Mouse (Mus musculus) myocyte (in vitro differentiated cells): ENCODE measurements around the gene Ifnl2. TPM values are rescaled to one million over a fixed set of nuclear protein-coding genes. Genes with fewer than 3 reads are reported as not detected.

Experiments
- H3K27me3 ChIP-seq: one replicate; pipeline ENCODE4 v1.6.1; 2011; ENCODE audit not compliant: control insufficient read depth, insufficient read depth, insufficient read length
- H3K36me3 ChIP-seq: one replicate; pipeline ENCODE4 v1.6.1; 2011; ENCODE audit not compliant: control insufficient read depth, insufficient read depth
- H3K4me2 ChIP-seq: one replicate; pipeline ENCODE4 v1.6.1; 2011; ENCODE audit warnings: low read depth, control low read depth
- H3K4me3 ChIP-seq: one replicate; pipeline ENCODE4 v1.5.1; 2011; ENCODE audit warnings: mild to moderate bottlenecking, control low read depth, moderate library complexity
- H3K79me2 ChIP-seq: one replicate; pipeline ENCODE4 v1.6.1; 2011; ENCODE audit not compliant: control insufficient read depth, insufficient read depth
- H3ac ChIP-seq: one replicate; pipeline ENCODE4 v1.6.1; 2011; ENCODE audit not compliant: control insufficient read depth, insufficient read length
- CEBPB ChIP-seq: IDR thresholded peaks from 2 replicates; pipeline ENCODE4 v1.6.1; 2011; ENCODE audit warnings: mild to moderate bottlenecking, moderate library complexity; ENCODE audit not compliant: poor library complexity, insufficient read depth, severe bottlenecking
- E2F4 ChIP-seq: IDR thresholded peaks from one replicate; pipeline ENCODE4 v1.6.1; 2011; ENCODE audit warnings: mild to moderate bottlenecking, control low read depth, moderate library complexity; ENCODE audit not compliant: insufficient read depth
- MAX ChIP-seq: IDR thresholded peaks from one replicate; pipeline ENCODE4 v1.6.1; 2011; ENCODE audit warnings: low read depth, mild to moderate bottlenecking, control low read depth
- MYOD1 ChIP-seq, 3 experiments: IDR thresholded peaks; one replicate each; pipeline ENCODE4 v1.6.1; 2011; ENCODE audit warnings: control low read depth in 2 of 3, low read depth in 2 of 3, mild to moderate bottlenecking in 2 of 3, moderate library complexity in 1 of 3; ENCODE audit not compliant: insufficient read length in 2 of 3, control insufficient read depth in 1 of 3
- MYOG ChIP-seq, 3 experiments: IDR thresholded peaks; one replicate each; pipeline ENCODE4 v1.6.1; 2011; ENCODE audit warnings: control low read depth in 2 of 3, low read depth in 2 of 3, mild to moderate bottlenecking in 2 of 3; ENCODE audit not compliant: insufficient read length in 2 of 3, control insufficient read depth in 1 of 3, insufficient read depth in 1 of 3
- POLR2A ChIP-seq: IDR thresholded peaks from one replicate; pipeline ENCODE4 v1.6.1; 2011; ENCODE audit warnings: low read depth, mild to moderate bottlenecking, control low read depth, moderate library complexity; ENCODE audit not compliant: insufficient read length
- POLR2AphosphoS2 ChIP-seq: IDR thresholded peaks from one replicate; pipeline ENCODE4 v1.6.1; 2011; ENCODE audit warnings: low read depth, control low read depth; ENCODE audit not compliant: insufficient read length
- REST ChIP-seq: IDR thresholded peaks from one replicate; pipeline ENCODE4 v1.6.1; 2011; ENCODE audit warnings: mild to moderate bottlenecking, control low read depth, moderate library complexity; ENCODE audit not compliant: insufficient read depth, insufficient read length
- SRF ChIP-seq: IDR thresholded peaks from one replicate; pipeline ENCODE4 v1.6.1; 2011; ENCODE audit warnings: low read depth; ENCODE audit not compliant: control insufficient read depth, insufficient read length
- TCF12 ChIP-seq: IDR thresholded peaks from one replicate; pipeline ENCODE4 v1.6.1; 2011; ENCODE audit warnings: mild to moderate bottlenecking, control low read depth; ENCODE audit not compliant: poor library complexity, insufficient read depth, severe bottlenecking
- TCF3 ChIP-seq: IDR thresholded peaks from one replicate; pipeline ENCODE4 v1.6.1; 2011; ENCODE audit warnings: low read depth, control low read depth; ENCODE audit not compliant: insufficient read length
- USF1 ChIP-seq: IDR thresholded peaks from one replicate; pipeline ENCODE4 v1.6.1; 2011; ENCODE audit warnings: low read depth, mild to moderate bottlenecking, control low read depth, moderate library complexity
- polyA plus RNA-seq: library from polyadenylated mRNA; unstranded; fragments of >200 nt; fragmentation: generic; extraction: Trizol; gene quantifications from one replicate; pipeline ENCODE4 v1.2.1, GENCODE M21; 2012; ENCODE audit warnings: missing spikeins

The Ifnl2 gene
- polyA plus RNA-seq, 1 experiment, result not detected

GRCm38 (mm10) chr7:28467213-28467751, 43.0 kb downstream of the Ifnl2 start:
- no peaks in the 10 kb centered on the region for H3K79me2 ChIP-seq
- H3K36me3 ChIP-seq, result no peaks in the 10 kb centered on the region
- TF ChIP-seq TCF12 (no peak), CEBPB (no peak), POLR2A (no peak), REST (no peak), MYOD1 (IDR thresholded peaks at IDR 0.05; ENCODE audit: control insufficient read depth in 1 of 3, insufficient read length in 2 of 3, low read depth in 2 of 3) (no peak), E2F4 (no peak), MAX (no peak), SRF (no peak), MYOG (IDR thresholded peaks at IDR 0.05; ENCODE audit: control insufficient read depth in 1 of 3, insufficient read depth in 1 of 3, insufficient read length in 2 of 3, low read depth in 2 of 3) (no peak), POLR2AphosphoS2 (no peak), USF1 (no peak), TCF3 (no peak)

GRCm38 (mm10) chr7:28466721-28467212, 43.5 kb downstream of the Ifnl2 start:
- H3K27me3 ChIP-seq, result peaks cover 60% of the 10 kb centered on the region
- H3K79me2 ChIP-seq, result no peaks in the 10 kb centered on the region
- H3K4me2 ChIP-seq, result no peak overlapping the region
- no peak overlapping the region for H3ac ChIP-seq
- no peak overlapping the region for H3K4me3 ChIP-seq
- no peak for TF ChIP-seq USF1
- TF ChIP-seq POLR2A, result no peak
- no peak for TF ChIP-seq SRF
- no peak for TF ChIP-seq CEBPB
- no peak for TF ChIP-seq TCF3
- no peak for TF ChIP-seq TCF12
- no peak for TF ChIP-seq MYOD1 (IDR thresholded peaks at IDR 0.05; ENCODE audit: control insufficient read depth in 1 of 3, insufficient read length in 2 of 3, low read depth in 2 of 3)
- TF ChIP-seq REST, result no peak
- TF ChIP-seq MYOG (IDR thresholded peaks at IDR 0.05; ENCODE audit: control insufficient read depth in 1 of 3, insufficient read depth in 1 of 3, insufficient read length in 2 of 3, low read depth in 2 of 3), result no peak
- no peaks in the 10 kb centered on the region for H3K36me3 ChIP-seq

More at GRCm38 (mm10) chr7:28467213-28467751, 43.0 kb downstream of the Ifnl2 start:
- H3ac ChIP-seq, result no peak overlapping the region
- no peak overlapping the region for H3K4me2 ChIP-seq
- H3K27me3 ChIP-seq, result peaks cover 58% of the 10 kb centered on the region
- no peak overlapping the region for H3K4me3 ChIP-seq

- no peak overlapping the region for H3K4me2 ChIP-seq
Observed at GRCm38 (mm10) chr7:28464416-28465212, 45.6 kb downstream of the Ifnl2 start.

DNA sequence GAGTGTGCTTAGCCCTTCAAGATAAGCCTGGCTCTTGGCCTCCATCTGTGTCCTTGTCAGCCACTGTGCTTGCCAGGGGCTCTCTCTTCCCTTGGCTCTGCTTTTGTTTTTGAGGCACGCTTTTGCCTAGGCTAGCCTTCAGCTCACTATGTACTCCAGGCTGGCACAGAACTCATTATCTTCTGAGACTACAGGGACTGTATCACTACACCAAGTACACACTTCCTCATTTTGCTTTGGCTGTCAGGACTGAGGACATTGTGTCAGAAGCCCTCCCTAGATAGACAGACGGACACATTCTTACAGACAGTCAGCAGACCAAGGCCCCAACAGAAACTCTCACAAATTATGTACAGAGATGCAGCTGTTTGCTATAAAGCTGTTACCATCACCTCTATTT, 47.5 kb downstream of the Ifnl2 start:
- H3ac ChIP-seq, result no peak overlapping the region
- no peaks in the 10 kb centered on the region for H3K79me2 ChIP-seq
- TF ChIP-seq POLR2A (no peak), USF1 (no peak), CEBPB (no peak)
- H3K4me3 ChIP-seq, result no peak overlapping the region
- no peaks in the 10 kb centered on the region for H3K36me3 ChIP-seq
- peaks cover 34% of the 10 kb centered on the region for H3K27me3 ChIP-seq
- no peak overlapping the region for H3K4me2 ChIP-seq

More at GRCm38 (mm10) chr7:28464416-28465212, 45.6 kb downstream of the Ifnl2 start:
- Histone ChIP-seq H3ac (no peak overlapping the region), H3K4me3 (no peak overlapping the region), H3K27me3 (peaks cover 46% of the 10 kb centered on the region), H3K79me2 (no peaks in the 10 kb centered on the region), H3K36me3 (no peaks in the 10 kb centered on the region)
- TF ChIP-seq TCF3 (no peak), REST (no peak), POLR2A (no peak)

DNA sequence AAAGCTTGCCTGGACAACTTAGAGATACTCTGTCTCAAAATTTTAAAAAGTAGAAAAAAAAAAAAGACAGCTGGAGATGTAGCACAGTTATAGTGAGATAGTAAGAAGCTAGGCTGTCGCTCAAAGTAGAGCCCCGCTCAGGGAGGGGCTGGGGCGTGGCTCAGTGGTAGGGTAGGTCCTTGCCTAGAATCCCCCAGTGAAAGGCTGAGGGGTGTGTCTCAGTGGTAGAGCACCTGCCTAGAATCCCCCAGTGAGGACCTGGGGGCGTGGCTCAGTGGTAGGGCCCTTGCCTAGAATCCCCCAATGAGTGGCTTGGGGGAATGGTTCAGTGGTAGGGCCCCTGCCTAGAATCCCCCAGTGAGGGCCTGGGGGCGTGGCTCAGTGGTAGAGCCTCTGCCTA, 49.9 kb downstream of the Ifnl2 start:
- TF ChIP-seq REST, result no peak
- no peak for TF ChIP-seq POLR2AphosphoS2
- no peak for TF ChIP-seq POLR2A
- TF ChIP-seq TCF12, result no peak
- no peak for TF ChIP-seq CEBPB
- no peak for TF ChIP-seq SRF
- TF ChIP-seq USF1, result no peak
- no peak for TF ChIP-seq MYOD1 (IDR thresholded peaks at IDR 0.05; ENCODE audit: control insufficient read depth in 1 of 3, insufficient read length in 2 of 3, low read depth in 2 of 3)
- H3K4me2 ChIP-seq, result no peak overlapping the region
- no peaks in the 10 kb centered on the region for H3K79me2 ChIP-seq
- H3K4me3 ChIP-seq, result no peak overlapping the region
- H3ac ChIP-seq, result no peak overlapping the region
- peaks cover 10% of the 10 kb centered on the region for H3K27me3 ChIP-seq
- no peaks in the 10 kb centered on the region for H3K36me3 ChIP-seq

Other genes starting within 250 kb of the Ifnl2 start
- gene Eid2, start 242.6 kb downstream of the Ifnl2 start, polyA plus RNA-seq, result 6.5 TPM
- 6.1 TPM for gene Eid2b, start 232.7 kb downstream of the Ifnl2 start, polyA plus RNA-seq
- gene Selenov, start 219.3 kb downstream of the Ifnl2 start, polyA plus RNA-seq, result not detected
- 0.02 TPM for gene Dll3, start 208.2 kb downstream of the Ifnl2 start, polyA plus RNA-seq
- gene Timm50, start 198.4 kb downstream of the Ifnl2 start, polyA plus RNA-seq, result 83.6 TPM
- gene Supt5, start 171.7 kb downstream of the Ifnl2 start, polyA plus RNA-seq, result 84.2 TPM
- 4,542 TPM for gene Rps16, start 159.8 kb downstream of the Ifnl2 start, polyA plus RNA-seq
- gene Plekhg2, start 137.9 kb downstream of the Ifnl2 start, polyA plus RNA-seq, result 15.8 TPM
- 7.5 TPM for gene Zfp36, start 130.2 kb downstream of the Ifnl2 start, polyA plus RNA-seq
- gene Med29, start 117.7 kb downstream of the Ifnl2 start, polyA plus RNA-seq, result 34.2 TPM
- 34.3 TPM for gene Paf1, start 117.5 kb downstream of the Ifnl2 start, polyA plus RNA-seq
- not detected for gene Gmfg, start 73.0 kb downstream of the Ifnl2 start, polyA plus RNA-seq
- gene Lrfn1, start 58.5 kb downstream of the Ifnl2 start, polyA plus RNA-seq, result not detected
- gene Ifnl3, start 12.4 kb upstream of the Ifnl2 start, polyA plus RNA-seq, result not detected
- not detected for gene Sycn, start 30.4 kb upstream of the Ifnl2 start, polyA plus RNA-seq
- 0.07 TPM for gene Nccrp1, start 36.8 kb upstream of the Ifnl2 start, polyA plus RNA-seq
- 29.4 TPM for gene Samd4b, start 87.7 kb upstream of the Ifnl2 start, polyA plus RNA-seq
- 27.5 TPM for gene Pak4, start 87.7 kb upstream of the Ifnl2 start, polyA plus RNA-seq
- gene Acp7, start 120.9 kb upstream of the Ifnl2 start, polyA plus RNA-seq, result not detected
- not detected for gene Fbxo27, start 182.4 kb upstream of the Ifnl2 start, polyA plus RNA-seq
- gene Fbxo17, start 206.3 kb upstream of the Ifnl2 start, polyA plus RNA-seq, result 33.1 TPM
- 132 TPM for gene Mrps12, start 231.4 kb upstream of the Ifnl2 start, polyA plus RNA-seq
- 10.5 TPM for gene Sars2, start 231.5 kb upstream of the Ifnl2 start, polyA plus RNA-seq
- gene Ccer2, start 245.7 kb upstream of the Ifnl2 start, polyA plus RNA-seq, result not detected